Mouse (Mus musculus): ENCODE results near the gene Cdk5r2. TPM values are rescaled to one million over a fixed set of nuclear protein-coding genes. Genes with fewer than 3 reads are reported as not detected.

The Cdk5r2 gene
- polyA plus RNA-seq, 1 experiment = 2.1 TPM

GRCm38 (mm10) chr1:74901686-74902085 lies 47.0 kb downstream of the Cdk5r2 start:
- Histone ChIP-seq H3K36me3 (ENCODE audit: control insufficient read depth, insufficient read depth, low read length) (no peaks in the 10 kb centered on the region), H3K4me1 (ENCODE audit: control insufficient read depth, insufficient read depth, insufficient read length, low read length) (peaks cover 4% of the 10 kb centered on the region; the same call in 1 of the 2 replicates), H3K27me3 (ENCODE audit: control insufficient read depth, insufficient read depth, low read length) (peaks cover 6% of the 10 kb centered on the region), H3K27ac (ENCODE audit: insufficient read depth, low read depth, low read length) (no peak overlapping the region), H3K4me3 (ENCODE audit: low read depth, low read length) (no peak overlapping the region)
- TF ChIP-seq CTCF (IDR thresholded peaks at IDR 0.05; ENCODE audit: extremely low read depth, insufficient read length, insufficient replicate concordance, low read depth, low read length) (no peak), POLR2A (IDR thresholded peaks at IDR 0.05; ENCODE audit: low read depth, low read length) (no peak)
- WGBS = 12% methylated on average over 3 of the region's 3 CpGs

- Histone ChIP-seq H3K4me1 (ENCODE audit: control insufficient read depth, insufficient read depth, insufficient read length, low read length) (peaks cover 4% of the 10 kb centered on the region; the same call in 1 of the 2 replicates), H3K36me3 (ENCODE audit: control insufficient read depth, insufficient read depth, low read length) (no peaks in the 10 kb centered on the region), H3K27ac (ENCODE audit: insufficient read depth, low read depth, low read length) (no peak overlapping the region), H3K4me3 (ENCODE audit: low read depth, low read length) (no peak overlapping the region), H3K27me3 (ENCODE audit: control insufficient read depth, insufficient read depth, low read length) (peaks cover 6% of the 10 kb centered on the region; the same call in 1 of the 2 replicates)
- WGBS = 13% methylated on average over 6 of the region's 6 CpGs
- TF ChIP-seq POLR2A (IDR thresholded peaks at IDR 0.05; ENCODE audit: low read depth, low read length) = no peak
- TF ChIP-seq CTCF (IDR thresholded peaks at IDR 0.05; ENCODE audit: extremely low read depth, insufficient read length, insufficient replicate concordance, low read depth, low read length) = no peak
Observed at GRCm38 (mm10) chr1:74902191-74902590, 47.5 kb downstream of the Cdk5r2 start.

Other genes with a start within 250 kb of the Cdk5r2 start
- gene Ttll4, start 193.2 kb upstream of the Cdk5r2 start, polyA plus RNA-seq (2012; rRNA removed) = 5.7 and 8.4 TPM in 2 replicates
- 5.6 and 36.2 TPM in 2 replicates for gene Cyp27a1, start 141.4 kb upstream of the Cdk5r2 start, polyA plus RNA-seq (2012; rRNA removed)
- gene Prkag3, start 105.7 kb upstream of the Cdk5r2 start, polyA plus RNA-seq (2012; rRNA removed) = 1.5 TPM in 1 of 2 replicates, not detected in the other
- 2.0 and 6.0 TPM in 2 replicates for gene Wnt6, start 83.0 kb upstream of the Cdk5r2 start, polyA plus RNA-seq (2012; rRNA removed)
- 0.14 and 0.57 TPM in 2 replicates for gene Wnt10a, start 63.4 kb upstream of the Cdk5r2 start, polyA plus RNA-seq (2012; rRNA removed)
- 2.0 and 5.2 TPM in 2 replicates for gene Fev, start 30.5 kb downstream of the Cdk5r2 start, polyA plus RNA-seq (2012; rRNA removed)
- gene Cryba2, start 38.2 kb downstream of the Cdk5r2 start, polyA plus RNA-seq (2012; rRNA removed) = 0.86 and 1.1 TPM in 2 replicates
- gene Cfap65, start 80.7 kb downstream of the Cdk5r2 start, polyA plus RNA-seq (2012; rRNA removed) = 0.03 and 0.15 TPM in 2 replicates
- gene Ihh, start 96.7 kb downstream of the Cdk5r2 start, polyA plus RNA-seq (2012; rRNA removed) = 67.5 and 198 TPM in 2 replicates